Mouse (Mus musculus) midbrain, embryonic 16.5 days (tissue): ENCODE data around the gene Wdfy3. TPM values are rescaled to one million over a fixed set of nuclear protein-coding genes. Genes with fewer than 3 reads are reported as not detected.
A peak's percentile ranks its signal among the peaks of the same experiment; 100 is the strongest.

ENCODE experiments used
- ATAC-seq: fragments of 200-750 bp; cut with Nextera tagmentation; 2 replicates; pipeline ENCODE4 v1.8.0; 2017; ENCODE audit warnings: moderate TSS enrichment
- H3K27ac ChIP-seq: fragments of 300-500 bp; sonication (generic); 2 replicates; pipeline ENCODE4 v1.5.1; 2014; ENCODE audit warnings: mild to moderate bottlenecking, low read length, mixed read lengths
- H3K27me3 ChIP-seq: fragments of 300-500 bp; sonication (generic); 2 replicates; pipeline ENCODE4 v1.6.1; 2014; ENCODE audit warnings: low read depth, low read length, mixed read lengths; ENCODE audit not compliant: control insufficient read depth, insufficient read depth
- H3K36me3 ChIP-seq: fragments of 300-500 bp; sonication (generic); 2 replicates; pipeline ENCODE4 v1.6.1; 2014; ENCODE audit warnings: mild to moderate bottlenecking, low read length, moderate library complexity, mixed read lengths; ENCODE audit not compliant: control insufficient read depth, insufficient read depth
- H3K4me1 ChIP-seq: fragments of 300-500 bp; sonication (generic); 2 replicates; pipeline ENCODE4 v1.6.1; 2014; ENCODE audit warnings: mild to moderate bottlenecking, low read length, mixed read lengths; ENCODE audit not compliant: control insufficient read depth, insufficient read depth
- H3K4me2 ChIP-seq: fragments of 300-500 bp; sonication (generic); 2 replicates; pipeline ENCODE4 v1.6.1; 2014; ENCODE audit warnings: mild to moderate bottlenecking, low read length, mixed read lengths
- H3K4me3 ChIP-seq: fragments of 300-500 bp; sonication (generic); 2 replicates; pipeline ENCODE4 v1.5.1; 2014; ENCODE audit warnings: low read depth, mild to moderate bottlenecking, low read length, moderate library complexity, mixed read lengths
- H3K9ac ChIP-seq: fragments of 300-500 bp; sonication (generic); 2 replicates; pipeline ENCODE4 v1.6.1; 2014; ENCODE audit warnings: low read depth, low read length, mixed read lengths
- H3K9me3 ChIP-seq: fragments of 300-500 bp; sonication (generic); replicated peaks from 2 replicates; pipeline ENCODE4 v1.6.1; 2014; ENCODE audit warnings: mild to moderate bottlenecking, low read length, mixed read lengths; ENCODE audit not compliant: control insufficient read depth, poor library complexity, severe bottlenecking
- WGBS: fragments of 180-500 bp; shearing (Covaris S2); extraction: QIAGEN DNeasy Blood & Tissue Kit; methylation state at CpG from one replicate; pipeline ENCODE4 v1.1.7; 2014; 5-methylcytosine and 5-hydroxymethylcytosine counted together
- polyA plus RNA-seq: library from polyadenylated mRNA; unstranded; fragments of >200 nt; fragmentation: Nextera tagmentation; extraction: Ambion mirVana; gene quantifications from 2 replicates; pipeline ENCODE4 v1.2.1, GENCODE M21; 2015

Wdfy3 gene
- polyA plus RNA-seq, 1 experiment from 2014 or later: 27.0 TPM

DNA sequence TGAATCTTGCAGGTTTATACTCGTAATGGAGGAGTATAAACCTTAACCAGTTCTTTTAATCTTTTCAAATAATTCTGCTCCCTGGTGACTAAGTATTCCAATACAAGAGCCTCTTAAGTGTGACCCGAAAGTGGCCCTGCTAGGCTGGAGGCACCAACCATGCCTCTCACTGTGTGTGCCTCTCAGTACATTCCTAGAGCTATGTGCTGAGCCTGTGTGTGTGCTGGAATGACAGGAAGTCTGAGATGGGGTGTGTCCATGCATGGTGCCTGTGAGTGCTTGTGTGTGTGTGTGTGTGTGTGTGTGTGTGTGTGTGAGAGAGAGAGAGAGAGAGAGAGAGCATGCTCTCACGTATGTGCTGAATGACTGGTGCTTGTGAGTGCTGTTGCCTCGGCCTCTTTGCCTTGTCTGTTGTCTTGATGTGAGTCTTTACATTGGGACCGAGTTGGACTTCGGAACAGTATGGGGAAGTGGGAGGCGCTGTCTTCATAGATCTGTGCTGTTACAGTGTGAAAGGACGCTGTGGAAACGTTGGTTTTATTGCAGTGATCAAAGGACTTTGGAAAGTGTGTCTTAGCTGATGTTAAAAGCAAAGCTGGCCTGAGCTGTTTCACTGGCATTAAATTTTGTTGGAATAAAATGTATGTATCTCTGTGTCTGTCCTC, 267.2 kb downstream of the Wdfy3 start:
- ATAC-seq: no peak
- H3K27me3 ChIP-seq: no peaks in the 10 kb centered on the region
- H3K4me3 ChIP-seq: no peak overlapping the region
- no peaks in the 10 kb centered on the region for H3K36me3 ChIP-seq
- no peaks in the 10 kb centered on the region for H3K4me1 ChIP-seq
- H3K9ac ChIP-seq: no peak overlapping the region
- no peak overlapping the region for H3K27ac ChIP-seq
- WGBS: 76% methylated on average over 9 of the region's 9 CpGs
- H3K4me2 ChIP-seq: no peak overlapping the region
- no peaks in the 10 kb centered on the region for H3K9me3 ChIP-seq

DNA sequence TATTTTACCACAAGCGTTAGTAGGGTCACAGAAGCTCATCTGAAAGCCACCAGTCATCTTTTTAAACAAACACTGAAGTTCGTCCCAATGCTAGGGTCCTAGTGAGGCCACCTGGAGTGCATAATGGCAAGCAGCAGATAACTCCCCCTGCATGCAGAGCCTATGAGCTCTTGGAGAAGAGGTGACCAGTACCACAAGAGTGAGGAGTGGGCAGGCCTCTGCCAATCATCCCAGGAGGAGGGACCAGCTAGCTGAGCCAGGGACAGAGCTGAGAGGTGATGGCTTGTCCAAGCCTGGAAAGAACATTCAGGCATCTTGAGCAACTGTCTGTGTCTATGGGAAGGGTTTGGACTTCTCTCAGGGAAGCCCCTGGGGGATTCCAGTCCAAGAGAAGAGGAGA, 267.8 kb downstream of the Wdfy3 start:
- no peak overlapping the region for H3K9ac ChIP-seq
- H3K9me3 ChIP-seq: no peaks in the 10 kb centered on the region
- no peak overlapping the region for H3K4me2 ChIP-seq
- no peaks in the 10 kb centered on the region for H3K27me3 ChIP-seq
- 69% methylated on average over 2 of the region's 2 CpGs for WGBS
- no peak for ATAC-seq
- H3K36me3 ChIP-seq: no peaks in the 10 kb centered on the region
- no peaks in the 10 kb centered on the region for H3K4me1 ChIP-seq
- H3K4me3 ChIP-seq: no peak overlapping the region
- H3K27ac ChIP-seq: no peak overlapping the region

DNA sequence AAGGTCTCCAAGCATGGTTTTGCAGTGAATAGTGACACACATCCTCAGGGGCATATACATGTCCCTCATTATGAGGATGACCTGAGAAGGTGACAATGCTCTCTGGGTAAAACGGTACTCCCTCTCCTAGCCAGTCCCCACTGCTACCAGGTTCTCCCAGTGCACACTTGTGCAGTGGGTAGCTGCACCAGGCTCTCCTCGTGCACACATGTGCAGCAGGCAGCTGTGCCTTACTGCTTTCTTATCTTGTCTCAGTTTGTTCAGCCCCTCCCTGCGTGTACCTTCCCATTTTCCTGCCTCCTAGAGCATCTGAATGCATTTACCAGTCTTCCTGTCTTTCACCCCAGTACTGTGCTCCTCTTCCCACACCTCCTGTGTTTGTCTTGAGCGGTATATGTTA, 277.1 kb downstream of the Wdfy3 start:
- no peak overlapping the region for H3K27ac ChIP-seq
- WGBS: 91% methylated on average over 4 of the region's 4 CpGs
- no peak for ATAC-seq
- no peaks in the 10 kb centered on the region for H3K36me3 ChIP-seq
- H3K9me3 ChIP-seq: no peaks in the 10 kb centered on the region
- H3K27me3 ChIP-seq: no peaks in the 10 kb centered on the region
- H3K4me1 ChIP-seq: no peaks in the 10 kb centered on the region
- no peak overlapping the region for H3K9ac ChIP-seq
- no peak overlapping the region for H3K4me3 ChIP-seq
- no peak overlapping the region for H3K4me2 ChIP-seq

DNA sequence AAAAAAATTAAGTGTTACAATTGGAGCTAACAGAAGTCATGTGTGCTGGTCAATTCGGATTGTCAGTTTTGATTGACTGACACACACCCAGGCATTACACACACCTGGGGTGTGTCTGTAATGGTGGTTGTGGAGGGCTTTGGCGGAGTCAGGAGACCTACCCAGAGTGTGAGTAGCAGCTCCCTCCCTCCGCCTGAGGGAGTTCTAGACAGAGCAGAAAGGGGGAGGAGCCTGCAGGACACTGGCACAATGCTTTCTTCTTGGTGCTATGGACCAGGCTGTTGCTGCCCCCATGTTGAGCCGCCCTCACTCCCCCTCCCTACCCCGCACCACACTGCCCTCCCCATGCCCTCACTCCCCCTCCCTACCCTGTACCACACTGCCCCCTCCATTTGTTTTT, 279.2 kb downstream of the Wdfy3 start:
- Histone ChIP-seq H3K27ac (no peak overlapping the region), H3K4me1 (no peaks in the 10 kb centered on the region), H3K9me3 (no peaks in the 10 kb centered on the region), H3K4me3 (no peak overlapping the region), H3K4me2 (no peak overlapping the region), H3K9ac (no peak overlapping the region), H3K36me3 (no peaks in the 10 kb centered on the region), H3K27me3 (no peaks in the 10 kb centered on the region)
- WGBS: 57% methylated on average over 4 of the region's 5 CpGs
- no peak for ATAC-seq

- Histone ChIP-seq H3K36me3 (no peaks in the 10 kb centered on the region), H3K27me3 (no peaks in the 10 kb centered on the region), H3K4me2 (no peak overlapping the region), H3K4me3 (no peak overlapping the region), H3K4me1 (no peaks in the 10 kb centered on the region), H3K9me3 (no peaks in the 10 kb centered on the region), H3K27ac (no peak overlapping the region), H3K9ac (no peak overlapping the region)
- ATAC-seq: no peak
Measured at GRCm38 (mm10) chr5:101789770-101790169, 280.0 kb downstream of the Wdfy3 start.

DNA sequence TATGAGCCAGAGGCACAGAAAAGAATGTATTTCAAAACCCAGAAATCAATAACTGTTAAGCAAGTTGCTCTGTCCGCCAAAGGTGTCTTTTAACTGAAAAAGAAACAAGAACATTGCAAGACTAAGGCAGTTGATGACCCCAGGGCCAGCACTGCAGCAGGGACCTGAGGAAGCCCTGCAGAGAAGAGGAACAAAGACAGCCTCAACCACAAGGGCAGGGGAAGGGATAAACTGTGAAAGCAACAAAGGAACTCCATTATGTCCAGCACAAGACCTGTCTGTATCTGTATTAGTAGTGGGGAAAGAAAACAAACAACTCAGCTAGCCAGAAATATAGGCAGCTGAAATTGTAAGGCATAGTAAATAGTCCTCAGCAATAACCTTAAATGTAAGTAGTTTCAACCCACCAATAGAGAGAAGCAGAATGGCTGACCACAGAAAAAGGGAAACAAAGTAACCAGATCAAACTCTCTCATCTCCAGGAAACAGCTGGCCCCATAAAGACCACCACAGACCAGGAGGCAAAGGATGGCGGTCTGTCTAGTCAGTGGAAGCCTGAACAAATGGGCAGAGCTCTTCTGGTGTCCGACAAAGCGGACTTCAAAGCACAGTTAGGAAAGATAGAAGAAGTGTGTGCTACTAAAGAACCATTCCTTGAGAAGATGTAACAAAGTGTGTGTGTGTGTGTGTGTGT, 283.7 kb downstream of the Wdfy3 start:
- H3K4me1 ChIP-seq: peaks cover 2% of the 10 kb centered on the region; the same call in 1 of the 2 replicates
- no peak overlapping the region for H3K27ac ChIP-seq
- no peak overlapping the region for H3K9ac ChIP-seq
- no peaks in the 10 kb centered on the region for H3K36me3 ChIP-seq
- H3K4me3 ChIP-seq: no peak overlapping the region
- H3K9me3 ChIP-seq: no peaks in the 10 kb centered on the region
- no peak overlapping the region for H3K4me2 ChIP-seq
- WGBS: 50% methylated on average over 4 of the region's 4 CpGs
- H3K27me3 ChIP-seq: no peaks in the 10 kb centered on the region
- 0 out of 2 replicates have a peak, but pooled peaks have one; percentile 37 for ATAC-seq

DNA sequence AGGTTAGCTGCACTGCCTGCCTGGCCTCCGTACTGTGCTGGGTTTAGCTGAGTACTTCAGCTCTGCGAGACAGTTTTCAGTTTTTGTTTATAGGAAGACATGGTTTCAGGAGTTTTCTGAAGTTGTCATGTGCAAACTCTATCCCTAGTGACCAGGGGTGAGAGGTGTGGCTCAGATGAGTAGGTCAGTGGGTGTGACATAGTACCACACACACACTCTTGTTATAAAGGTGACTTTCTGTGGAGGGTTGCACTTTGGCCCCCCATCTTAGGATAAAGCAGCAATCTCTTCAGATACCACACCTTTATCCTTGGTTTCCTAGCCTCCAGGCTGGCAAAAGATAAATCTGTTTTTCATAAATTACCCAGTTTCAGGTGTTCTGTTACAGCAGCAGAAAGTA, 284.9 kb downstream of the Wdfy3 start:
- Histone ChIP-seq H3K27me3 (no peaks in the 10 kb centered on the region), H3K9me3 (no peaks in the 10 kb centered on the region), H3K4me3 (no peak overlapping the region), H3K4me2 (no peak overlapping the region), H3K27ac (no peak overlapping the region), H3K36me3 (no peaks in the 10 kb centered on the region), H3K9ac (no peak overlapping the region), H3K4me1 (peaks cover 2% of the 10 kb centered on the region; the same call in 1 of the 2 replicates)
- WGBS: 95% methylated on average over 2 of the region's 2 CpGs
- no peak for ATAC-seq

- Histone ChIP-seq H3K9ac (no peak overlapping the region), H3K27me3 (no peaks in the 10 kb centered on the region), H3K4me2 (no peak overlapping the region), H3K4me3 (no peak overlapping the region), H3K36me3 (no peaks in the 10 kb centered on the region), H3K4me1 (peaks cover 2% of the 10 kb centered on the region; the same call in 1 of the 2 replicates), H3K9me3 (no peaks in the 10 kb centered on the region), H3K27ac (no peak overlapping the region)
- ATAC-seq: no peak
- 85% methylated on average over 3 of the region's 3 CpGs for whole genome bisulfite sequencing
Measured at GRCm38 (mm10) chr5:101784328-101784727, 285.4 kb downstream of the Wdfy3 start.
